Mouse (Mus musculus): ENCODE data around the gene Pde4a. TPM values are rescaled to one million over a fixed set of nuclear protein-coding genes. Genes with fewer than 3 reads are reported as not detected.
"Not testable (repeated sequence)": the region's sequence is repeated elsewhere in the genome, so short reads cannot be mapped to it uniquely, and the experiment has no call there.

Gene Pde4a
- total RNA-seq, 1 experiment from 2014 or later, result 22.4 TPM

DNA sequence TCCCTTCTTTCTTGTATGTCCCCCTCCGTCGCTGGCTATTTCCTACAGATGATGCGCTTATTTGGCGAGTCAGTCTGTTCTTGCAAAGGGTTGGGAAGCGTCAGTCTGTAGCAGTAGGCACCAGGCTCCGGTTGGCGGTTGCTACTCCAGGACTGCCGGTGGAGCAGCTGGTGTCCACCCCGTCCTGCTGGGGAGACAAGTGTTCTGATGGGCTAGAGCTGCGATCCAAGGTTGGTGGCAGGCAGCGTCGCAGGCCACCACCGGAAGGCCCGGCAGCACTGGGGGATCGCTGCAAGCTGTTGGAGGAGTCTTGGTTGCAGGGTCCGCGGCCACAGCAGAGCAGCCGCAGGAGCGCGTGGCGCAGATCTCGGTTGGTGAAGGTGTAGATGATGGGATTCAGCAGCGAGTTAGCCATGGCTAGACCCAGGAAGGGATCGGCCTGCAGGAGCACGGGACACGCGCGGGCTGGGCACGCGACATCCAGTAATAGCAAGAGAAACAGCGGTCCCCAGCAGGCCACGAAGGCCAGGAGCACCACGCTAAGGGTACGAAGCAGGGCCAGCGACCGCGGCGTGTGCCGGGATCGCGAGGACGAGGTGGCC is 78.4 kb downstream of the Pde4a start:
- no peak for DNase-seq

DNA sequence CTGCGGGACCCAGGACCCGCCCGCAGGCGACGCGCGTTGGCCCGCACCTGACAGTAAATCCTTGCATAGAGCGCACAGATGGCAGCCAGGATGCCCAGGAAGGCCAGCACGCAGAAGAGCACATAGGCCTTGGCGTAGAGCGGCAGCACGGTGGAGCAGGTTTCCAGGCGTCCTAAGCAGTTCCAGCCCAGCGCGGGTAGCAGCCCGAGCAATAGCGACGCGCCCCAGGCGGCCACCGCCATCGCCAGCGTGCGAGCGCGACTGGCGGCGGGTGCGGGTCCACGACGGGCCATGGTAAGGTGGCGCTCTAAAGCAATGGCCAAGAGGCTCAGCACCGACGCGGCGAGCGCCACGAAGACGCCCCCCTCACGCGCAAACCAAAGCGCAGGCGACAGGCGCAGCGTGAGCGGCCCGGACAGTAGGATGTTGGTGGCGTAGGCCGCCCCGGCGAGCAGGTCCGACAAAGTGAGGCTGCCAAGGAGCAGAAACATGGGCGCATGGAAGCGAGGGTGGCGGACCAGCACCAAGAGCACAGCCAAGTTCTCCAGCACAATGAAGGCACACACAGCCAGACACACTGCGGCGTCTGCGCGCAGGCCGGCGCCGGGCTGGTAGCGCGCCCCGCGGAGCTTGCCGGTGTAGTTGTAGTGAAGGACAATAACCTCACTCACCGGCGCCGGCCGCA is 79.1 kb downstream of the Pde4a start:
- DNase-seq, result peak; percentile 30

DNA sequence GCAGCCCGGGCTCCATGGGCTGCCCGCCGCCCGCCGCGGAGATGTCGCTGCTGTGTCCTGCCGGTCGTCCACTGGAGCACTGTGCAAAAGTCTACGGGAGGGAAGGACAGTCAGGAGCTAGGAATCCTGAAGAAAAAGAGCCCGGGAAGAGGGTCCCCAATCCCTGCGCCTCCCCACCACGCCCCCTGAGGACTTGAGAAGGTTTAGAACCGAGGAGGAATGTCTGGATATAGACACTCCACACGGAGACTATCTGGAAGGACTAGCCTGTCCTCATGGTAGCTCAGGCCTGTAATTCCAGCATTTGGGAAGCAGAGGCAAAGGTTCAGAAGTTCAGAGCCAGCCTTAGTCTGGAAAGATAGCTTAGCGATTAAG is 79.6 kb downstream of the Pde4a start:
- no peak for DNase-seq

DNA sequence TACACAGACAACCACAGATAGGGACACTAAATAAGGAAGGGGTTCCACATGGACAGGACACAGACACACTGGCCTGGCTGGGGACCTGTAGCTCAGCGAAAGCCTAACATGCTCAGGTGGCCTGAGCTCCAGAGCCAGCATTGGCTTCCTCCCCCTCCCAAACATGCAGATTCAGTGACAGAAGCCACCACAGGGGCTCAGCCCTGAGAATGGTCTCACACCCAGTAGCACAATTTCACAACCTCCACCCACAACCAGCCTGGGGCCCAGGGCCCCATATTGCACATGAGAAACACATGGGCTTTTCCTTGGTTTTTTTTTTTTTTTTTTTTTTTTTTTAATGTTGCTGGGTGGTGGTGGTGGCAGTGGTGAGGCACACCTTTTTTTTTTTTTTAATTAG is 80.8 kb downstream of the Pde4a start:
- DNase-seq, result no peak

DNA sequence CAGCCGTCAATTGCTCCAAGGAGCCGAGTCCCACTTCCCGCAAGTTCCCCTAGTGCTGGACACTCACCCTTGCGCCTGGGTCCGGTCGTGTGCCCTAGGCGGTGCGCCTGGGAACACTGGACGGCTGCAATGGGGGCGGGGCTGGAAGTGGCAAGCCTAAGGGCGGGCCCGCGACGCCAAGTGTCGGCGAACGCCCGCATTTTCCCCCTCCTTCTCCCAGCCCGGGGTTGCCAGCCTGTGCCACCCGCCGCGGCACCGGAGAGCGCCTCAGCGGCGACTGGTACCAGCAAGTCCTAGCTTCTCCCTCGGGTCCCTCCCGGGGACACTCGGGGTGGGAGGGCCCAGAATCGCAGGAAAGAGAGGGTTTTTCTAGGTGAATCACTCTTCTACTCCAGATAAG is 82.8 kb downstream of the Pde4a start, which contains the start of gene S1pr5:
Gene S1pr5, minus strand, starts transcription at position 118 of the 400 bp plus-strand sequence.
- DNase-seq, result peak; percentile 83

DNA sequence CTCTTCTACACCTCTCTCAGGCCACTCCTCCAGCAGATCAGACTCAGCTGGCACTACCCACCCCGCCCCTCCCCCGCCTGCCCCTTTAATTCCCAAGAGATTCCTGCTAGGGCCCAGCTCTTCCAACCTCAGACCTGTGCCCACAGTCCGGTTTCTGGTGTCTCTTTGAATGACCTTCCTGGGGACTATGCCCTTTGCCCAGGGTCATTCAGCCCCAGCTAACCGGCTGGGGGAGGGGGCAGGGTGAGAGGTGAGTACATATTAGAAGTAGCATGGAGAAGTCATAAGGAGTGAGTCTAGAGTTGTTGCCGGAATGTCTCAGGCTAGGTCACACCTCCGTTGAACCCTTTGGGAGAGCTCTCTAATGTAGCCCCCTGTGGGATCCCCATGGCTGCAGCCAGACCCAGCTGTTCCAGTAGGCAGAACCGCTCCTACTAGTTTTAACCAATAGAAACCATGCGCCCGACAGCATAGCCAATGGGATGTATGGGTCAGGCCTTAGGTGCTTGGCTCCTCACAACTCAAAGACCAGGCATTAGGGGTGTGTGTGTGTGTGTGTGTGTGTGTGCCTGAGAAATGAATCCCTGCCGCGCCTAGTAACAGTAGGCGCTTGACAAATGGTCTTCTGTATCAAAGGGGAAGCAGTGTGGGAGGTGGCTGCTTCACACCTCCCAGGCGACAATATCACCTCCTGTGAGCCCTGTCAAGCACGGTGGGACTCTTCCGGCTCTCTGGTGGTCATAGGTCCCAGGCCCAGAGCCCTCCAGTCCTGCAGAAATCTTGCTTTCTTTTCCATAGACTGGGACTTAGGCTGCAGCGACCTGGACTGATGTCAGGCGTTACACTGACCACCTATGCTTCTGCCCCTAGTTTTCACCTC is 84.4 kb downstream of the Pde4a start:
- no peak for DNase-seq

DNA sequence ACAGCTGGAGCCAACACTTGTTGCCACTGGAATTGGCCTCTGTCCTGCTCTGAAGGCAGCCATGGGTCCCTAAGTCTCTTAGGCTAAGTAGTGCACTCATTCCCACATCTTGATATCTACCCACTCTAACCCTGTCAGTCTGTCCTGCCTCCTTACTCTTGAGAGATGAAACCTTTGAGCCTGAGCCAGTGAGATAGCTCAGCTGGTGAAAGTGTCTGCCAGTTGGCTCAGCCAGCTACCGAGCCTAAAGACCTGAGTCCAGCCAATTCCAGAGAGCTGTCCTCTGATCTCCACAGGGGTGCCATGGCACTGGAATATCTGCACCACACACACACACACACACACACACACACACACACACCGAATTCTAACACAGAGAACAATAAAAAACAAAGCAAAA is 85.0 kb downstream of the Pde4a start:
- DNase-seq, result no peak

DNA sequence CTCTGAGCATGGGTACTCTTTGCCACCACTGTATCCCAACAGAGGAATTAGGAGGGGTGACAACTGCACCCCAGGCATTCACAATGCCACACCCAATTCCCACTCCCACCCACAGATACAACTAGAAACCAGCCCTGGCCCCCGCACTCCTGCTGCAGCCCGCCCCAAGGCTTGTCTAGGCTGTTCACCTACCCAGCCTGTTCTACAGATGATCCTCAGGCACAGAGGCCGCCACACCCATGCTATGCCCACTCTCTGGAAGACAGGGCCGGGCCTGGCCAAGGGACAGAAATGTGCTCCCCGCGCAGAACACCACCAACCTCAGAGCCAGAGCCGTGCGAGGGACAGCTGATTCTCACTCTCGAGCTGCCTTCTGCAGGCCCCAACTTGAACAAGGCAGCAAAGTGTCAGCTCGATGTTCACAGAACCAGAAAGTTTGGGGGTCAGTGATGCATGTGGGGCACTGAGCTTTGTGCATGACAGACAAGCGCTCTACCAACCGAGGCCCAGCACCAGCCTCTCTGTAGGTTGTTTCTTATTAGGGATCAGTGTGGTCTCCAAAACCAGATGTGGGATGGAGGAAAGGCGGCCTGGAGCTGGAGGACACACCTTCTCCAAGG is 85.7 kb downstream of the Pde4a start:
- DNase-seq, result no peak

DNA sequence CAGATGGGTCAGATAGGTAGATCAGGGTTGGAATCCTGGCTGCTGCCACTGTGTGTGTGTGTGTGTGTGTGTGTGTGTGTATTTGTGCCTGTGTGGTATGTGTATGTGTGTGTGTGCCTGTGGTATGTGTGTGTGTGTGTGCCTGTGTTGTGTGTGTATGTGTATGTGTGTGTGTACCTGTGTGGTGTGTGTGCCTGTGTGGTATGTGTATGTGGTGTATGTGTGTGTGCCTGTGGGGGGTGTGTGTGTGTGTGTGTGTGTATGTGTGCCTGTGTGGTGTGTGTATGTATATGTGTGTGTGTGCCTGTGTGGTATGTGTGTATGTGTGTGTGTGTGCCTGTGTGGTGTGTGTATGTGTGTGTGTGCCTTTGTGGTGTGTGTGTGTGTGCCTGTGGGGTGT is 89.2 kb downstream of the Pde4a start:
- DNase-seq, result no peak

DNA sequence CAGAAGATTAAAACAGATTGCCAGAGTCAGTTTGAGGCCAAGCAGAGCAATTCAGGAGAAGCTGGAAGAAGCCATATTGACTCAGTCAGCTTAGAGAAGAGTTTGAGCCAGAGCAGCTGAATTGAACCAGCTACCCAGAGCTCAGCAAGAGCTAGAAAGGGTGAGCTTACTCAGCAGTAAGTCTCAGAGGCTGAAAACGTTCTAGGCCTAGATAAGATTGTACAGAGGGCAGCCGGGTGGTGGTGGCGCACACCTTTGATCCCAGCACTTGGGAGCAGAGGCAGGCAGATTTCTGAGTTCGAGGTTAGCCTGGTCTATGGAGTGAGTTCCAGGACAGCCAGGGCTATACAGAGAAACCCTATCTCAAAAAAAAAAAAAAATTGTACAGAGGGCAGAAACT is 90.8 kb downstream of the Pde4a start:
- DNase-seq, result not testable (repeated sequence)

DNA sequence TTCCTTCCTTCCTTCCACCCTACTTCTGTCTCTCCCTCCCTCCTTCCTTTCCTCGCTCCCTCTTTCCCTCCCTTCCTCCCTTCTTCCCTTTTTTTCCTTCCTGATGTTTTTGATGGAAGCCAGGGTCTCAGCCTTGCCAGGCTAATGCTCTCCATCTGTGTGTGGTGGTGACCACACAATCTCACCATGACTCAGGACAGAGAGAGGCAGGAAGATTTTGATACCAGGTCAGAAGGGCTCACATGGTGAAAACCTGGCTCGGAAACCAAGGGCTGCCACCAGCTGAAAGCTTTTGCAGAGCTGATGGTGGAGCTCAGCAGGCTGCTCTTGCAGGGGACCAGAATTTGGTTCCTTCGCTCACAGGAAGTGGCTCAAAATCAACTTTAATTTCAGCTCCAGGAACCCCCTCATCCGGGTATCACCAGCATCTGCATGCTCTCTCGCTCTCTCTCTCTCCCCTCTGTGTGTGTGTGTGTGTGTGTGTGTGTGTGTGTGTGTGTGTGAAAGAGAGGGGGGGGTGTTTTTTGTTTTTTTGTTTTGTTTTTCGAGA is 95.1 kb downstream of the Pde4a start:
- DNase-seq, result no peak

DNA sequence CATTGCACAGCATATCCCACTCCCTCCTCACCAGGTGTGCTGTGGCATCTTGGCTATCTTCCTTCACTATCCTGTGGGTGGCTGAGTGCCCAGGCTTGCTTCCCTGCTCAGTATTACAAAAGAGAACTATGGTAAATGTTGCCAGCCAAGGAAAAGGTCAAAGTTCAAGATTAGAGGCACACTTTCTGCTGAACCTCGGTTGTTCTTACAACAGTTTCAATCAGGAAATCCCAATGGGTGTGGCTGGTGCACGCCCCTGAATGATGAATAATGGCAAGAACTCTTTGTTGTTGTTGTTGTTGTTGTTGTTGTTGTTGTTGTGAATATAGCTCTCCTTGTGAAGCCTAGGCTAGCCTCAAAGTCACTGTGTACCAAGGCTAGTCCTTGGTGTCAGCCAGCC is 96.3 kb downstream of the Pde4a start:
- DNase-seq, result no peak

Other genes starting within 250 kb of the Pde4a start
- 56.0 and 58.0 TPM in 2 replicates for gene Dnmt1, start 205.8 kb upstream of the Pde4a start, total RNA-seq (2021)
- gene S1pr2, start 188.9 kb upstream of the Pde4a start, total RNA-seq (2021), result 9.1 and 11.0 TPM in 2 replicates
- gene Mrpl4, start 163.0 kb upstream of the Pde4a start, total RNA-seq (2021), result 135 and 144 TPM in 2 replicates
- gene Icam1, start 149.7 kb upstream of the Pde4a start, total RNA-seq (2021), result 12.7 and 13.8 TPM in 2 replicates
- gene Icam4, start 136.3 kb upstream of the Pde4a start, total RNA-seq (2021), result 1.2 and 4.1 TPM in 2 replicates
- gene Icam5, start 133.6 kb upstream of the Pde4a start, total RNA-seq (2021), result 0.74 and 0.90 TPM in 2 replicates
- not detected in 2 replicates for gene Zglp1, start 98.6 kb upstream of the Pde4a start, total RNA-seq (2021)
- gene Gm49373, start 92.6 kb upstream of the Pde4a start, total RNA-seq (2021), result 0.44 and 0.86 TPM in 2 replicates
- 38.8 and 39.9 TPM in 2 replicates for gene Fdx1l, start 92.1 kb upstream of the Pde4a start, total RNA-seq (2021)
- 1.4 and 2.1 TPM in 2 replicates for gene Gm38431, start 73.7 kb upstream of the Pde4a start, total RNA-seq (2021)
- gene Raver1, start 73.7 kb upstream of the Pde4a start, total RNA-seq (2021), result 52.8 and 60.7 TPM in 2 replicates
- gene Tyk2, start 34.5 kb upstream of the Pde4a start, total RNA-seq (2021), result 12.6 and 17.3 TPM in 2 replicates
- gene Cdc37, start 15.7 kb upstream of the Pde4a start, total RNA-seq (2021), result 171 and 185 TPM in 2 replicates
- 42.0 and 42.4 TPM in 2 replicates for gene Keap1, start 73.6 kb downstream of the Pde4a start, total RNA-seq (2021)
- 1.8 and 2.3 TPM in 2 replicates for gene S1pr5, start 82.7 kb downstream of the Pde4a start, total RNA-seq (2021)
- 45.9 and 46.9 TPM in 2 replicates for gene Atg4d, start 99.6 kb downstream of the Pde4a start, total RNA-seq (2021)
- gene Kri1, start 122.3 kb downstream of the Pde4a start, total RNA-seq (2021), result 27.2 and 36.8 TPM in 2 replicates
- gene Cdkn2d, start 125.7 kb downstream of the Pde4a start, total RNA-seq (2021), result 17.9 and 22.5 TPM in 2 replicates
- gene Ap1m2, start 146.6 kb downstream of the Pde4a start, total RNA-seq (2021), result not detected in 2 replicates
- gene Slc44a2, start 155.0 kb downstream of the Pde4a start, total RNA-seq (2021), result 40.4 and 56.5 TPM in 2 replicates
- gene Ilf3, start 202.2 kb downstream of the Pde4a start, total RNA-seq (2021), result 55.3 and 64.4 TPM in 2 replicates
- gene Qtrt1, start 246.1 kb downstream of the Pde4a start, total RNA-seq (2021), result 13.9 and 20.8 TPM in 2 replicates